Mouse (Mus musculus) hindbrain, embryonic 15.5 days (tissue): ENCODE measurements around the gene Islr2. TPM values are rescaled to one million over a fixed set of nuclear protein-coding genes. Genes with fewer than 3 reads are reported as not detected.

Experiments used
- ATAC-seq: fragments of 200-750 bp; cut with Nextera tagmentation; 2 replicates; pipeline ENCODE4 v1.8.0; 2017; ENCODE audit warnings: low read depth, moderate number of reproducible peaks, moderate TSS enrichment; ENCODE audit not compliant: low FRiP score
- H3K27ac ChIP-seq: fragments of 300-500 bp; sonication (generic); replicated peaks from 2 replicates; pipeline ENCODE4 v1.5.1; 2015; ENCODE audit warnings: mild to moderate bottlenecking, inconsistent platforms
- H3K27me3 ChIP-seq: fragments of 300-500 bp; sonication (generic); 2 replicates; pipeline ENCODE4 v1.6.1; 2015; ENCODE audit warnings: control low read depth, inconsistent platforms
- H3K36me3 ChIP-seq: fragments of 300-500 bp; sonication (generic); 2 replicates; pipeline ENCODE4 v1.6.1; 2015; ENCODE audit warnings: control low read depth, inconsistent platforms
- H3K4me1 ChIP-seq: fragments of 300-500 bp; sonication (generic); replicated peaks from 2 replicates; pipeline ENCODE4 v1.6.1; 2015; ENCODE audit warnings: control low read depth, inconsistent platforms
- H3K4me2 ChIP-seq: fragments of 300-500 bp; sonication (generic); 2 replicates; pipeline ENCODE4 v1.6.1; 2015; ENCODE audit warnings: moderate library complexity, mild to moderate bottlenecking, inconsistent platforms
- H3K4me3 ChIP-seq: fragments of 300-500 bp; sonication (generic); 2 replicates; pipeline ENCODE4 v1.5.1; 2015; ENCODE audit warnings: mild to moderate bottlenecking, inconsistent platforms
- H3K9ac ChIP-seq: fragments of 300-500 bp; sonication (generic); 2 replicates; pipeline ENCODE4 v1.6.1; 2015; ENCODE audit warnings: inconsistent platforms
- H3K9me3 ChIP-seq: fragments of 300-500 bp; sonication (generic); 2 replicates; pipeline ENCODE4 v1.6.1; 2016; ENCODE audit warnings: control low read depth, inconsistent platforms
- WGBS: fragments of 180-500 bp; shearing (Covaris S2); methylation state at CpG from one replicate; pipeline ENCODE4 v1.1.7; 2015; 5-methylcytosine and 5-hydroxymethylcytosine counted together
- polyA plus RNA-seq: library from polyadenylated mRNA; unstranded; fragments of >200 nt; fragmentation: Nextera tagmentation; extraction: Ambion mirVana; gene quantifications from 2 replicates; pipeline ENCODE4 v1.2.1, GENCODE M21; 2015

Gene Islr2
- polyA plus RNA-seq, 1 experiment from 2014 or later: 27.6 TPM

DNA sequence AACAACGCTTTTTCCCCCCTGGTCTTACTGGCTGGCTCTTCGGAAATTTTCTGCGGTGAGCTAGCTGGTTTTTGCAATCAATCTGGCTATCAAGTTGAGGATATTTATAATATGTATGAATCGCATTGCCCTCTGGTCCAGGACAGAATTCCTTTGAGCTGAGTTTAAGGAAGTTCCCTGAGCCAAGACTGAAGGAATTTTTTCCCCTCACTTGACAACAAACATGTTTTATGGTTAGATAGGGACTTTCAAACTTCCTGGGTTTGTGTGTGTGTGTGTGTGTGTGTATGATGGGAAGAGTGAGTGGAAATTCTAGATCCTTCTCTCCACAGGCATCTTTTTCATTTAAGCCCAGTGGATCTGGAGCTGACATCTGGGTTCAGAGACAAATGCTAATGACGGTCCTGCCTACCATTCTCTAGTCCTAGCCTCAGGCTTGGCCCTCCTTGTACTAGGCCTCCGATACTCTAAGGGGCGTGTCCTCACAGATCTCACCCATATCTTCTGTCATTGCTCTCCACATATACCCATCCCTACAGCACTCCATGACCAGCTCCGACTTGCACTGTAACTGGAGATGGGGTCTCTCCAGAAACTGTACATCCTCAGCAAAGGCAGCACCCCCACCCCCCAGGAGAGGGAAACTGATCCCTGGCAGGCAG, 10.5 kb upstream of the Islr2 start:
- WGBS: 63% methylated on average over 8 of the region's 8 CpGs
- no peak for ATAC-seq
- Histone ChIP-seq H3K9ac (no peak overlapping the region), H3K4me1 (no peaks in the 10 kb centered on the region; the same call in 1 of the 2 replicates), H3K36me3 (no peaks in the 10 kb centered on the region), H3K27me3 (0 out of 2 replicates have a peak, but pooled peaks cover 2% of the 10 kb centered on the region), H3K4me2 (no peak overlapping the region), H3K4me3 (no peak overlapping the region), H3K27ac (no peak overlapping the region), H3K9me3 (no peaks in the 10 kb centered on the region)

DNA sequence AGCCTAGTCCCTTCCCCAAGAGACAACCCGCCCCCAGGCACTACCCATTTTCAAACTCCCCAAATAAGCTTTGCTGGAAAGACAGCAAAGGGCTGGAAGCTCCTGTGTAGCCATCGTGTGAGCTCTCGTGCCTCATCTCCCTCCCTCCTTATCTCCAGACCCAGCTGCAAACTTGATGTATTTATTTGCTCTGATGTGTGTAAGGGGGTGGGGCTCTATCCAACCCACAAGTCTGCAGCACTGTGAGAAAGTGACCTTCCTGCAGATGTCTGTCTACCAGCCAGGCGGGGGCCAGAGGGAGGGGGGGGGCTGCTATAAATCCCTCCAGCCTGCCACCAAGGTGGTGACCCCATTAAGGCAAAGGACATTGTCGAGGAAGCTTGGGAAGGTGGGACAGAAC, 9.7 kb upstream of the Islr2 start:
- Histone ChIP-seq H3K4me1 (no peaks in the 10 kb centered on the region; the same call in 1 of the 2 replicates), H3K27me3 (0 out of 2 replicates have a peak, but pooled peaks cover 2% of the 10 kb centered on the region), H3K4me2 (no peak overlapping the region), H3K9ac (no peak overlapping the region), H3K9me3 (no peaks in the 10 kb centered on the region), H3K36me3 (no peaks in the 10 kb centered on the region), H3K4me3 (no peak overlapping the region), H3K27ac (no peak overlapping the region)
- ATAC-seq: no peak
- WGBS: 22% methylated on average over 5 of the region's 5 CpGs

DNA sequence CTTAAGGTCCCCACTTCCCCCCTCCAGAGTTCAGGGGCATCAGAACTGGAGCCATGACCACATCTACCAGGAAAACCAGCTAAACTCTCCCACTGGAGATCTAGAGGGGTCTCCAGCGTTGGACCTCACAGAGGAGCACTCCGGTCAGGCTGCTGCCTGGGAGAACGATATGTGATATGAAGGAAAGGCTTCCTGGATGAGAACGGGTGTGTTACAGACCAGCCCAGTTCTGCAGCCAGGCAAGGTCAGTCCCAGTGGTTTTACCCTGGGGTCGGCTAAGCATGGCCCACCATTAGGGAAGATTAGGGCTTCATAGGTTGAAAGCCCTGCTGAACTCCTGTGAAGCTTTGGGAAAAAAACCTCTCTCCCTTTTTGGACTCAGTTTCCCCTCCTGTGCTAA, 9.3 kb upstream of the Islr2 start:
- WGBS: 82% methylated on average over 5 of the region's 5 CpGs

DNA sequence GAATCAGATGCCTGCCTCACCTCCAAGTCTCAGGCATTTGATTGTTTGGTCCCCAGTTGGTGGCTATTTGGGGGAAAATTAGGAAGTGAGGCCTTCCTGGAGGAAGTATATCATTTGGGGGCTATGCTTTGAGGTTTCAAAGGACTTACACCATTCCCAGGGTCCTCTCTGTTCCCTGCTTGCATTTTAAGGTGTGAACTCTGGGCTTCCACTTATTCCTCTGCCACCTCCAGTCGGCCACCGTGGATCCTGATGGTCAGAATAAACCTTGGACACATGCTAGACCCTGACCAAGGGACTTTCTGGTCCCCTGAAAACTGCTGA, 6.1 kb upstream of the Islr2 start:
- WGBS: 84% methylated on average over 2 of the region's 2 CpGs

More for the DNA sequence above, 9.3 kb upstream of the Islr2 start:
- ATAC-seq: no peak
- H3K4me1 ChIP-seq: no peaks in the 10 kb centered on the region; the same call in 1 of the 2 replicates
- H3K9me3 ChIP-seq: no peaks in the 10 kb centered on the region
- no peak overlapping the region for H3K9ac ChIP-seq
- no peak overlapping the region for H3K27ac ChIP-seq
- H3K36me3 ChIP-seq: no peaks in the 10 kb centered on the region
- H3K4me2 ChIP-seq: no peak overlapping the region
- H3K27me3 ChIP-seq: 0 out of 2 replicates have a peak, but pooled peaks cover 2% of the 10 kb centered on the region
- no peak overlapping the region for H3K4me3 ChIP-seq

DNA sequence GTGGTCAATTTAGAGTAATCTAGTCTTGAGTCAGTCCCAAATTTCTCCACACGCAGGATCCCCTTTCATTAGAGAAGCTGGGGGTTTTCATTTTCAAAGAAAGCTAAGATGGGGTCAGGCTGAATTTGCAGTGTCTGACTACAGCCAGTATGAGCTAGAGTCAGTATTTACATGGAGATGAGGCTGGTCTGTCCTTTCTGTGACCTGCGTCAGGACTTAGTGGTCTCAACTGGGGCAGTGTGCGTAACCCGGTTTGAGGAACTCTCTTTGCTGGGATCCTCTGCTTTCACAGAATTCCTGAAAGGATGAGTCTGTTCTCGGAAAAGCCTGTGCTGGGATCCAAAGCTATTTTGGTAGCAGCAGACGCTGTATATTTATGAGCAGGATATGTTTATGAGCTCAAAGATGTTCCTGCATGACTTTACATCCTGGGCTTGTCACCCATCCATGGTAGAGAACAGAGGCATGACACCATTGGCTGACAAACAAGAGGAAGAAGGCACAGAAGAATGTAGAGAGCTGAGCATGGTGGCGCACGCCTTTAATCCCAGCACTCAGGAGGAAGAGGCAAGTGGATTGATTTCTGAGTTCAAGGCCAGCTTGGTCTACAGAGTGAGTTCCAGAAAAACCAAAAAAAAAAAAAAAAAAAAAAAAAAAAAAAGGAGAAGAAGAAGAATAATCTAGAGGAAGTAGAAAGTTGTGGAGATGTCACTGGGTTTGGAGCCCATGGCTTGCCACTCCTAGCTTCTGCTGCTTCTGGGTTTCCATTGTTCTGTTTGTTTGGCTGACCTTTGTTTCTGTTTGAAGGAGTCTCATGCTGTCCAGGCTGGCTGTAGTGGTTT, 5.6 kb upstream of the Islr2 start:
- peaks cover 10% of the 10 kb centered on the region; the same call in 1 of the 2 replicates for H3K27me3 ChIP-seq
- no peak for ATAC-seq
- H3K27ac ChIP-seq: no peak overlapping the region
- 69% methylated on average over 8 of the region's 8 CpGs for WGBS
- no peak overlapping the region for H3K9ac ChIP-seq
- no peaks in the 10 kb centered on the region for H3K36me3 ChIP-seq
- H3K9me3 ChIP-seq: no peaks in the 10 kb centered on the region
- no peak overlapping the region for H3K4me2 ChIP-seq
- H3K4me1 ChIP-seq: peaks cover 4% of the 10 kb centered on the region; the same call in 1 of the 2 replicates
- no peak overlapping the region for H3K4me3 ChIP-seq

More for the DNA sequence above, 6.1 kb upstream of the Islr2 start:
- H3K36me3 ChIP-seq: no peaks in the 10 kb centered on the region
- H3K9me3 ChIP-seq: no peaks in the 10 kb centered on the region
- no peak for ATAC-seq
- H3K27me3 ChIP-seq: 0 out of 2 replicates have a peak, but pooled peaks cover 4% of the 10 kb centered on the region
- no peak overlapping the region for H3K27ac ChIP-seq
- no peak overlapping the region for H3K4me2 ChIP-seq
- peaks cover 3% of the 10 kb centered on the region; the same call in 1 of the 2 replicates for H3K4me1 ChIP-seq
- no peak overlapping the region for H3K4me3 ChIP-seq
- H3K9ac ChIP-seq: no peak overlapping the region

DNA sequence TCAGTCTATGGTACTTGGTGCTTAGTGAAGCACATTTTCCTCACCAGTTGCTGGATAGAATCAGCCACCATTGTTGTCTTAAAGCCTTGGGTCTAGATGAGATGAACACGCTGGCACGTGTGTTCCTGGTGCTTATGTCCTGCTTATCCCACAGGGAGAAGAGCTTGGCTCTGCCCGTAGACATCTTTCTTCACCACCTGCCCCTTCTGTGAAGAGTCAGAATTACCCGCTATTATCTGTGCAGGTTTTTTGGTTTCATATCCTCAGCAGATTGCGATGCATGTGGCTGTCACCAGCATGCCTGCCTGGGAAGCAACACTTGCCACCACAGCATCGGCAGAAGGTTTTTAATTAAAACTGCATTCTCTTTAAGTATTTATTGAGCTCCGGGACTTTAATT, 1.9 kb upstream of the Islr2 start:
- no peak for ATAC-seq
- no peak overlapping the region for H3K4me3 ChIP-seq
- peaks cover 35% of the 10 kb centered on the region for H3K27me3 ChIP-seq
- H3K4me1 ChIP-seq: peaks cover 35% of the 10 kb centered on the region
- H3K36me3 ChIP-seq: no peaks in the 10 kb centered on the region
- H3K27ac ChIP-seq: no peak overlapping the region
- H3K4me2 ChIP-seq: peak overlapping the region; percentile 6; the same call in 1 of the 2 replicates
- no peak overlapping the region for H3K9ac ChIP-seq
- 61% methylated on average over 7 of the region's 7 CpGs for whole genome bisulfite sequencing
- no peaks in the 10 kb centered on the region for H3K9me3 ChIP-seq

DNA sequence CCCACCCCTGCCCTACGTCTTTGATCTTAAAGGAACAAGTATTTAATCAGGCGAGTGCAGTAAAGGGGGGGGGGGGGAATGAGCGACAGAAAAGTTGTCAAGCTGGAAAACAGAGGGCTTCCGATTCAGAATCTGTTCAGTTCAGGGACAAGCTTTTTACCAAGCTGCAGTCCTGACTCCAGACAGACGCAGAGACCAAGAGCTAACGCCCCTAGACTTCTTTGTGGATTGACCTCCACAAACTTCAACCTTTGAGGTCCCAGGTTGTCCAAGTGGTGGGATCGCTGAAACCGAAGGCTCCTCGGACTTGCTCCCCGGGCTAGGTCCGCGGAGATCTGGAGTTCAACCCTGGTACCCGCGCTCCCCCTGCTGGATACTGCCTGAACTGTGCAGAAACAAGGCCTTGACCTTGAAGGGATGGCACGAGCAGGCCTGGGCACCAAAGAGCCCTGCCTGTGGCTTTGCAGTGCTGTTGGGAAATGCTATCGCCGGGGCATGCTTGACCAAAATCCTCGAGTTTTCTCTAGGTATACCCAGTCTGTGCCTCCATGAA, 405 bp upstream of the Islr2 start:
- no peak overlapping the region; the same call in 1 of the 2 replicates for H3K9ac ChIP-seq
- peak overlapping the region; percentile 35 for H3K4me3 ChIP-seq
- 0 out of 2 replicates have a peak overlapping the region, but pooled peaks have one; percentile 5 for H3K27ac ChIP-seq
- H3K4me1 ChIP-seq: peaks cover 46% of the 10 kb centered on the region
- H3K36me3 ChIP-seq: no peaks in the 10 kb centered on the region
- H3K27me3 ChIP-seq: peaks cover 50% of the 10 kb centered on the region
- H3K9me3 ChIP-seq: no peaks in the 10 kb centered on the region
- WGBS: 4% methylated on average over 18 of the region's 18 CpGs
- peak; percentile 52; the same call in 1 of the 2 replicates for ATAC-seq
- peak overlapping the region; percentile 64 for H3K4me2 ChIP-seq

DNA sequence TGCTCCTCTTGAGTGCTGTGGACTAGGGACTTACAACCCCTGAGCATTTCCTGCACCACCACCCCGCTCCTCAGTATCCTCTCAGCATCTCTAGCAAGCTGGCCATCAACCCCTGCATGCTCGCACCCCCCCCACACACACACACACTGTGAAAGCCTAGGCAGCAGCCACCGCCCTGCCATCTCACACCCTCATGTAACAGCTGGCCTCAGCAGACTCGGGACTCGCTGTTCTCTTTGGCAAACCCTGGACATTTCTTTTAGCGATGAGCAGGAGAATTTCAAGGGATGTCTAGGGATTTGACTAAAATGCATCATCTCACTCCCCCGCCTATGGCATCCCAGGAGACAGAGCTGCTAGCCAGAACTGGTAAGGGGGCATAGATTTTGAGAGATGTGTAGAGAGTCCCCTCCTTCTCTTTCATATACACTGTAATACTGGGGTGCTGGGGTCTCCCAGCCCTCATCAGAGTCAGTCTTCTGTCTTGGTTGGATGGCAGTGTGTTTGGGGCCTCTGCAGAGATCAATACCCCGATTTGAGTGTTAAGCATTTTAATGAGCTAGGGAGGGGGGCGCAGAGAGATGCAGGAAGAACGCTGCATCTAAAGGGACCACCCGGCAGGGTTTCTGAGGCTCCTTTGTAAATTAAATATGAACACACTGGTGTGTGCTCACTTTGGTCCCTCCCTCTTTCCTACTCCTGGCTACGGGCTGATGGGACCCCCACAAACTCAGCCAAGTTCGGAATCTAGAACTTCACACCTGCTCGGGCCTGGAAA, 1.3 kb downstream of the Islr2 start:
- peaks cover 65% of the 10 kb centered on the region for H3K27me3 ChIP-seq
- ATAC-seq: no peak
- 4% methylated on average over 14 of the region's 14 CpGs for WGBS
- H3K27ac ChIP-seq: peak overlapping the region; percentile 70
- peak overlapping the region; percentile 64 for H3K4me2 ChIP-seq
- peak overlapping the region; percentile 35 for H3K4me3 ChIP-seq
- peaks cover 62% of the 10 kb centered on the region for H3K4me1 ChIP-seq
- no peaks in the 10 kb centered on the region for H3K36me3 ChIP-seq
- no peaks in the 10 kb centered on the region for H3K9me3 ChIP-seq
- H3K9ac ChIP-seq: peak overlapping the region; percentile 23; the same call in 1 of the 2 replicates

DNA sequence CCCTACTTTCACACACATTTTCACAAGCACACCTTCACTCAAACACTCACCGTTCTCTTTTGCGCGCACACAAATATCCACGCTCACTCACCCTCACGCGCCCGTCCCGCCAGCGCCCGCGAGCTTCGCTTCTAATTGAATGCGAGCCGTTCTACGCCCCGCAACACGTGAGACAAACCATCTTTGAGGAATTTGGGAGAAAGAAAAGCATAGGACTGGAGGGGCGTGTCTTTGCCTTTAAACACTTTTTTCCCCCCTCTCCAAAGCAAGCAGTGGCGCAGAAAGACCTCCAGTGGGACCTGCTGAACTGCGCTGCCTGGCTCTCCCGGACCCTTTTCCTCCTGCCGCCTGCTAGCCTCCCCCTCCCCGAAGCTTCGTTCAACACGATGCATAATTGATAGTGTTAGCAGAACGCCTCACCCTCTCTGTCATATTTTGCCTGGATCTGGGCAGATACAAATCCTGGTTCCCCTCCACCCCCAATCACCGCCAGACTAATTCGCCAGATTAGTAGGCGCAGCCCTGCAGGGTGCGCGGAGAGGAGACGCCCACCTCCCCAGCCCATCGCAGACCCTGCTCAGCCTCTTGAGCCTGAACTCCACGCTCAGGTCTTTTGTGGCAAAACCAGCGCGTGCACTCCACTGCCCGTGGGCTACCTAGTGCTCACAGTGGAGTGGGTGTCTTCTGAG, 2.1 kb downstream of the Islr2 start:
- peak overlapping the region; percentile 70 for H3K27ac ChIP-seq
- no peaks in the 10 kb centered on the region for H3K9me3 ChIP-seq
- peak overlapping the region; percentile 35 for H3K4me3 ChIP-seq
- peak overlapping the region; percentile 64 for H3K4me2 ChIP-seq
- H3K9ac ChIP-seq: peak overlapping the region; percentile 23; the same call in 1 of the 2 replicates
- under 1% methylated on average over 37 of the region's 37 CpGs for WGBS
- peaks cover 71% of the 10 kb centered on the region for H3K4me1 ChIP-seq
- no peaks in the 10 kb centered on the region for H3K36me3 ChIP-seq
- no peak for ATAC-seq
- H3K27me3 ChIP-seq: peaks cover 72% of the 10 kb centered on the region

DNA sequence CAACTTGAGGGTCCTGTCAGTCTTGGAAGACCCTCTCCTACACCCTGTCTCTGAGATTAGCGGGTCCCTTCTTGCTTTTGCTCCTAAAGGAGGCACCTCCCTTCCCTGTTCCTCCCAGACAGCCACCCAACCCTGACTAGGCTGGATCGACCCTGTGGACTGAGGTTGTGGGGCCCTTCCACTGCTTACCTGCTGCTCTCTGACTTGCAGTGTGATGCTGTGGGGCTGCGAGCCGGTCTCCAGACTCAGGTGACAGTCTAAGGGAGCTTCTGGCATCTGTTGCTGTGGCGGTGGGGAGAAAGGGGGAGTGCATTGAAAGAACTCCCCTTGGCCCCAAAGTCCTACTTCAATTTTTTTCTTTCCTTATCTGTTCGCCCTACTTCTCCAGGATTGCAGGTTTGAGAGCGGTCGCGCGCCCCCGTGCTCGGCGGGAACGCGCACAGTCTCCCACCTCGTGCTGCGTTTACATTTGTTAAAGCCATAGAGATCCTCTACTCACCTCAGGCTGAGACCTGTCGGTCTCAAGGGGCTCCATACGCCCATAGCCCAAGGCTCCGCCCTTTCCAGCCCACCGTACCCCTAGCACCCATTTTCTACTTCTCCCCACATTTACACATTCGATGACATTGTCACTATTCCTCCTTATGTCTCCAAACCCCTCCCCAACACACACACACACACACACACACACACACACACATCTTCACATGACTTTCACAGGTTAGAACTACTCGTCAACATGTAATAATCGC, 2.9 kb downstream of the Islr2 start:
- WGBS: 2% methylated on average over 24 of the region's 24 CpGs
- H3K27me3 ChIP-seq: peaks cover 77% of the 10 kb centered on the region
- H3K9me3 ChIP-seq: no peaks in the 10 kb centered on the region
- H3K27ac ChIP-seq: peak overlapping the region; percentile 70
- H3K4me1 ChIP-seq: peaks cover 78% of the 10 kb centered on the region
- H3K4me2 ChIP-seq: peak overlapping the region; percentile 64
- H3K36me3 ChIP-seq: no peaks in the 10 kb centered on the region
- no peak for ATAC-seq
- H3K9ac ChIP-seq: peak overlapping the region; percentile 38
- peak overlapping the region; percentile 35 for H3K4me3 ChIP-seq
